Mouse (Mus musculus) heart, embryonic 11.5 days (tissue): ENCODE results near the gene Lipe. TPM values are rescaled to one million over a fixed set of nuclear protein-coding genes. Genes with fewer than 3 reads are reported as not detected.

Experiments
- ATAC-seq: fragments of 200-750 bp; cut with Nextera tagmentation; replicated peaks from 2 replicates; pipeline ENCODE4 v1.8.0; 2017; ENCODE audit warnings: moderate library complexity; ENCODE audit not compliant: insufficient number of reproducible peaks, low FRiP score, low TSS enrichment
- H3K27ac ChIP-seq: fragments of 300-500 bp; sonication (generic); 2 replicates; pipeline ENCODE4 v1.5.1; 2014; ENCODE audit warnings: mild to moderate bottlenecking, low read depth, low read length
- H3K27me3 ChIP-seq: fragments of 300-500 bp; sonication (generic); 2 replicates; pipeline ENCODE4 v1.6.1; 2014; ENCODE audit warnings: mild to moderate bottlenecking, low read length, mixed read lengths; ENCODE audit not compliant: control insufficient read depth, insufficient read depth
- H3K36me3 ChIP-seq: fragments of 300-500 bp; sonication (generic); 2 replicates; pipeline ENCODE4 v1.6.1; 2014; ENCODE audit warnings: mild to moderate bottlenecking, low read length, moderate library complexity, mixed read lengths; ENCODE audit not compliant: control insufficient read depth, insufficient read depth
- H3K4me1 ChIP-seq: fragments of 300-500 bp; sonication (generic); 2 replicates; pipeline ENCODE4 v1.6.1; 2014; ENCODE audit warnings: low read length; ENCODE audit not compliant: control insufficient read depth, insufficient read depth
- H3K4me2 ChIP-seq: fragments of 300-500 bp; sonication (generic); 2 replicates; pipeline ENCODE4 v1.6.1; 2014; ENCODE audit warnings: mild to moderate bottlenecking, moderate library complexity
- H3K4me3 ChIP-seq: fragments of 300-500 bp; sonication (generic); 2 replicates; pipeline ENCODE4 v1.5.1; 2014; ENCODE audit warnings: low read depth, low read length
- H3K9ac ChIP-seq: fragments of 300-500 bp; sonication (generic); 2 replicates; pipeline ENCODE4 v1.6.1; 2014; ENCODE audit warnings: mild to moderate bottlenecking, low read depth, low read length, moderate library complexity
- H3K9me3 ChIP-seq: fragments of 300-500 bp; sonication (generic); replicated peaks from 2 replicates; pipeline ENCODE4 v1.6.1; 2016; ENCODE audit warnings: low read length; ENCODE audit not compliant: control insufficient read depth
- WGBS: fragments of 180-500 bp; shearing (Covaris S2); extraction: QIAGEN DNeasy Blood & Tissue Kit; methylation state at CpG from one replicate; pipeline ENCODE4 v1.1.7; 2014; ENCODE audit not compliant: insufficient replicate concordance; 5-methylcytosine and 5-hydroxymethylcytosine counted together
- polyA plus RNA-seq: library from polyadenylated mRNA; unstranded; fragments of >200 nt; fragmentation: Nextera tagmentation; extraction: Ambion mirVana; gene quantifications from 2 replicates; pipeline ENCODE4 v1.2.1, GENCODE M21; 2014

Lipe gene
- polyA plus RNA-seq, 1 experiment from 2014 or later: 1.6 TPM

- no peak overlapping the region for H3K9ac ChIP-seq
- H3K4me3 ChIP-seq: no peak overlapping the region
- H3K4me2 ChIP-seq: no peak overlapping the region
- ATAC-seq: no peak
- 0 out of 2 replicates have a peak, but pooled peaks cover 3% of the 10 kb centered on the region for H3K4me1 ChIP-seq
- no peaks in the 10 kb centered on the region for H3K9me3 ChIP-seq
- H3K27me3 ChIP-seq: peaks cover 57% of the 10 kb centered on the region
- H3K27ac ChIP-seq: no peak overlapping the region
- 20% methylated on average over 12 of the region's 12 CpGs for WGBS
- H3K36me3 ChIP-seq: peaks cover 7% of the 10 kb centered on the region
Measured at GRCm38 (mm10) chr7:25368333-25368732, 30.2 kb downstream of the Lipe start.

GRCm38 (mm10) chr7:25367632-25368293 lies 30.7 kb downstream of the Lipe start:
- Histone ChIP-seq H3K9me3 (no peaks in the 10 kb centered on the region), H3K9ac (no peak overlapping the region), H3K4me2 (no peak overlapping the region; the same call in 1 of the 2 replicates), H3K27me3 (peaks cover 57% of the 10 kb centered on the region), H3K27ac (no peak overlapping the region), H3K36me3 (peaks cover 7% of the 10 kb centered on the region), H3K4me1 (0 out of 2 replicates have a peak, but pooled peaks cover 3% of the 10 kb centered on the region), H3K4me3 (peak overlapping the region; percentile 18; the same call in 1 of the 2 replicates)
- 1% methylated on average over 33 of the region's 33 CpGs for WGBS
- no peak for ATAC-seq

- Histone ChIP-seq H3K4me1 (0 out of 2 replicates have a peak, but pooled peaks cover 3% of the 10 kb centered on the region), H3K27me3 (peaks cover 57% of the 10 kb centered on the region), H3K9me3 (no peaks in the 10 kb centered on the region), H3K36me3 (peaks cover 14% of the 10 kb centered on the region), H3K4me3 (no peak overlapping the region), H3K27ac (no peak overlapping the region), H3K4me2 (no peak overlapping the region), H3K9ac (no peak overlapping the region)
- WGBS: 50% methylated on average over 13 of the region's 13 CpGs
- ATAC-seq: no peak
Measured at GRCm38 (mm10) chr7:25365937-25366625, 32.4 kb downstream of the Lipe start.

- Histone ChIP-seq H3K36me3 (peaks cover 15% of the 10 kb centered on the region), H3K9ac (no peak overlapping the region), H3K4me3 (no peak overlapping the region), H3K4me2 (no peak overlapping the region), H3K27ac (no peak overlapping the region), H3K4me1 (peaks cover 9% of the 10 kb centered on the region; the same call in 1 of the 2 replicates), H3K9me3 (no peaks in the 10 kb centered on the region), H3K27me3 (peaks cover 37% of the 10 kb centered on the region)
- ATAC-seq: no peak
- WGBS: 89% methylated on average over 17 of the region's 17 CpGs
Measured at GRCm38 (mm10) chr7:25363632-25364031, 34.9 kb downstream of the Lipe start.

GRCm38 (mm10) chr7:25363151-25363550 lies 35.4 kb downstream of the Lipe start:
- Histone ChIP-seq H3K36me3 (peaks cover 15% of the 10 kb centered on the region), H3K4me3 (no peak overlapping the region), H3K4me2 (no peak overlapping the region), H3K27me3 (peaks cover 33% of the 10 kb centered on the region), H3K4me1 (peaks cover 11% of the 10 kb centered on the region; the same call in 1 of the 2 replicates), H3K27ac (no peak overlapping the region), H3K9me3 (no peaks in the 10 kb centered on the region), H3K9ac (no peak overlapping the region)
- 85% methylated on average over 19 of the region's 19 CpGs for WGBS
- ATAC-seq: no peak; the same call in 1 of the 2 replicates

GRCm38 (mm10) chr7:25358721-25359206 lies 39.7 kb downstream of the Lipe start:
- peaks cover 8% of the 10 kb centered on the region; the same call in 1 of the 2 replicates for H3K4me1 ChIP-seq
- no peaks in the 10 kb centered on the region; the same call in 1 of the 2 replicates for H3K27me3 ChIP-seq
- H3K4me3 ChIP-seq: no peak overlapping the region
- no peak overlapping the region for H3K4me2 ChIP-seq
- H3K9ac ChIP-seq: no peak overlapping the region
- peaks cover 11% of the 10 kb centered on the region for H3K36me3 ChIP-seq
- no peaks in the 10 kb centered on the region for H3K9me3 ChIP-seq
- 73% methylated on average over 19 of the region's 19 CpGs for WGBS
- H3K27ac ChIP-seq: no peak overlapping the region
- ATAC-seq: peak; percentile 28; the same call in 1 of the 2 replicates

- H3K9ac ChIP-seq: no peak overlapping the region
- WGBS: 76% methylated on average over 8 of the region's 8 CpGs
- no peak overlapping the region for H3K4me3 ChIP-seq
- H3K27ac ChIP-seq: no peak overlapping the region
- H3K9me3 ChIP-seq: peaks cover 4% of the 10 kb centered on the region; the same call in 1 of the 2 replicates
- no peak overlapping the region for H3K4me2 ChIP-seq
- H3K4me1 ChIP-seq: no peaks in the 10 kb centered on the region
- H3K27me3 ChIP-seq: no peaks in the 10 kb centered on the region
- ATAC-seq: no peak
- H3K36me3 ChIP-seq: peaks cover 17% of the 10 kb centered on the region
Measured at GRCm38 (mm10) chr7:25348861-25349260, 49.6 kb downstream of the Lipe start.

- Histone ChIP-seq H3K4me3 (no peak overlapping the region), H3K36me3 (no peaks in the 10 kb centered on the region; the same call in 1 of the 2 replicates), H3K27me3 (no peaks in the 10 kb centered on the region), H3K9ac (no peak overlapping the region), H3K27ac (no peak overlapping the region), H3K9me3 (no peaks in the 10 kb centered on the region), H3K4me1 (no peaks in the 10 kb centered on the region), H3K4me2 (no peak overlapping the region)
- no peak for ATAC-seq
- 84% methylated on average over 20 of the region's 20 CpGs for WGBS
Measured at GRCm38 (mm10) chr7:25341000-25341784, 57.3 kb downstream of the Lipe start.
